Mouse (Mus musculus) pancreas, adult 10 weeks (tissue): ENCODE measurements around the gene Cr1l. TPM values are rescaled to one million over a fixed set of nuclear protein-coding genes. Genes with fewer than 3 reads are reported as not detected.

Experiments used
- polyA plus RNA-seq: library from polyadenylated mRNA; stranded (reverse); fragments of 350-450 nt; fragmentation: Illumina TruSeq; extraction: RNeasy Lipid Tissue Mini Kit (QIAGEN cat#74804); gene quantifications from one replicate; pipeline ENCODE4 v1.2.3, GENCODE M21; 2015; ENCODE audit warnings: low read depth, low replicate concordance; ENCODE audit not compliant: insufficient read depth

The Cr1l gene
- polyA plus RNA-seq = 18.2 TPM

DNA sequence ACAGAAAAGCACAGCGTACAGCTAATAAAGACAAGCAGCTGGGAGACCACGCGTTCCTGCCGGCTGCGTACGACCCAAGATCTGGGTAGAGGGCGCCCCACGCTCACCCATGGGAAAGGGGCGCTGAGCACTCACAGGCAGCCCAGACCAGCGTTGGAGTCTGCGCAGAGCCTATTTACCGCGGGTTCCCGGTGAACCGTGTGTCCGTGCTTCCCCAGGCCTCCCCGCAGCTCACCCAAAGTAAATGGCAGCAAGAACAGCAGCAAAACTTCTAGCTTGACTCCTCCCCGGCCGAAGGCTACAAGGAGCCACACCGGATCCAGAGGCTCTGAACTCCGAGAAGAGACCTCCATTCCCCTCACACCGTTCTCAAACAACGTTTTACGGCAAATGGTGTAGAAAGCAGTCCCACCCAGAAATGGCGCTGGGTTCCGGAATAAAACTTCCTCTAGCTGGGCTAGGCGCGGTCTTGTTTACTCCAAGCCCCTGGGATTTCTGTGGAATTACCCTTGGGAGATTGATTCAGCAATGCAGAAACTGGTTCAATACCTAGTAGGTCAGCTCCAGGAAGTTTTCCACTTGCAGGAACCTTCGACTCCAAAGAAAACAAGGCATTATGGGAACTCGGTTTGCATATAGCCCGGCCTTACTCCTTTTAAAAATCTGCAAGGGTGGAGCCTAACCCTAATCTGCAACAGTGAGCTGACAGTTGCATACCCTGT is at the start of gene Cr1l:
Gene Cr1l (minus strand): TSS at position 634 of the 722 bp plus-strand sequence.

DNA sequence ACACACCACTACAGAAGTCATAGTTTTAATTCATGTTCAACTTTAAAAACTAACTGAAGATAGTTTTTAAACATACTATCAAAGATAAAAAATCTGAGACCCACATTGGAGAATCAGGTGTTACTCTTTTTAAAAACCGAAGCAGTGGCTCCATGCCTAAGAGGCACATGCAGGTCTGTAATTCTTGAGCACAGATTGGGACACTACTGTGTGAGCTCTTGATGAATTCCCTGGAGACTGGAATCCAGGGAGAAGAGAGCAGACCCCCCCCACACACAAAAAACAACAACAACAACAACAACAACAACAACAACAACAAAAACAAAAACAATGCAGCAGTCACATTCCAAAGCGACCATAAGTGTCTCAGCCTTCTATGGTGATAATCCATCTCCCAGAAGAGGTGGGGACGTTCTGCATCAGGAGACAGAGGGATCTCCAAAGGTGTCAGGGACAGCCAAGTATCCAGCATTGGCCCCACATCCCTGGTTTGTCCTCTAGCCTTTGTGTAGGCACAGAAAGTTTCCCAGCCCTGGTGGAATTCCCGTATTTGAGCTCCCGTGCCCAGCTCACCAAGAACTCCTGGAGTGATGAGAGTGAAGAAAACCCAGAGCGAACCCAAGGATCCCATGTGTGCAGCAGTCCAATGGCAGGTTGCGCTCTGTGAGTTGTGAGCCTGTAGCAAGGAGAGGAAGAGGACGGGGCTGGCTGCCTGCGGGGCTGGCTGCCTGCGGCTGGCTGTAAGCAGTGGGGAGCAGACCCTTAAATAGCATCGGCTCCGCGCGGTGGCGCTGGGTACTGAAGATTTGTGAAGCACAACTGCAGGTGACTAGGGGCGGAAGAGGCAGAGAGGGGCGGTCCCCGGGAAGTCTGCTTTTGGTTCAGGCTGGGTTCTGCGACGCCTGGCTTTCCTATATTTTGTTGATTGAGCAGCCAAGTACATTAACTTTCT is 44.9 kb upstream of the Cr1l start, which contains the start of gene Cr2:
Gene Cr2 (minus strand): TSS at position 737 of the 952 bp plus-strand sequence.

DNA sequence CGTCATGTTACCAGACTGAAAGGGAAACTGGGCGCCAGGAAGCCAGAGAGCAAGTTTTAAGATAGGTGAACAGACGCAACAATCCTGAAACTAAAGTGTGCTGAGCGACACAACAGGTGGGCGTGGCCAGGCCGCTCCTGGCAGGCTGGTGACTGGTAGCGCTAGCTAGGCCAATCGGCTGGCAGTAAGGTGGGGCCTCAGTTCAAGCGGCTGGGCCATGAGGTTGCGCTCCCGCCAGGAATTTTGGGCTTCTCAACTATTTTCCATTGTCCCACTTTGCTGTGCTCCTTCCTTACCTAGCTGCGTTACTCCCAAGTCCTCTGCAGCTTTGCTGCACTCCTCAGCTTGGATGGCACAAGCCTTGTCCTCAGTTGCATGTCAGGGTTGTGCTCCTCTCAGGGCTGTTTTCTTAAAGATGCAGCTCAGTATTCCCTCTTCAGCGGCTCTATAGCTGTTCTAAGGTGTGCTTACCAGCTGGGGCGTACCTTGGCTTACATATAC is 39.1 kb downstream of the Cr1l start, which contains the start of gene Cd46:
Gene Cd46 (minus strand): TSS at position 30 of the 501 bp plus-strand sequence.

Other genes starting within 250 kb of the Cr1l start
- gene Cd34, start 192.8 kb downstream of the Cr1l start, polyA plus RNA-seq = 79.2 TPM
- 1.5 TPM for gene Cd46, start 39.3 kb downstream of the Cr1l start, polyA plus RNA-seq
- gene Cr2, start 45.1 kb upstream of the Cr1l start, polyA plus RNA-seq = not detected